Mouse (Mus musculus) ES-Bruce4 (cell line): ENCODE data around the gene Ints5. TPM values are rescaled to one million over a fixed set of nuclear protein-coding genes. Genes with fewer than 3 reads are reported as not detected.
"Not testable (repeated sequence)": the region's sequence is repeated elsewhere in the genome, so short reads cannot be mapped to it uniquely, and the experiment has no call there.

Source experiments
- H3K27ac ChIP-seq: 2 replicates; pipeline ENCODE4 v1.5.1; 2012; ENCODE audit warnings: low read length, inconsistent platforms; ENCODE audit not compliant: insufficient read depth
- H3K27me3 ChIP-seq: 2 replicates; pipeline ENCODE4 v1.6.1; 2012; ENCODE audit warnings: mild to moderate bottlenecking, low read length, inconsistent platforms; ENCODE audit not compliant: control insufficient read depth, poor library complexity, insufficient read depth, severe bottlenecking
- H3K36me3 ChIP-seq: 2 replicates; pipeline ENCODE4 v1.6.1; 2012; ENCODE audit warnings: inconsistent platforms, mild to moderate bottlenecking, low read length, moderate library complexity; ENCODE audit not compliant: control insufficient read depth, poor library complexity, insufficient read depth, severe bottlenecking
- H3K4me1 ChIP-seq: one replicate; pipeline ENCODE4 v1.8.1; 2011; ENCODE audit warnings: low read length; ENCODE audit not compliant: control insufficient read depth, insufficient read depth
- H3K4me3 ChIP-seq: 2 replicates; pipeline ENCODE4 v1.5.1; 2011; ENCODE audit warnings: low read depth, mild to moderate bottlenecking, low read length
- H3K9ac ChIP-seq: 2 replicates; pipeline ENCODE4 v1.6.1; 2012; ENCODE audit warnings: low read depth, mild to moderate bottlenecking, inconsistent platforms; ENCODE audit not compliant: poor library complexity, severe bottlenecking
- H3K9me3 ChIP-seq: replicated peaks from 2 replicates; pipeline ENCODE4 v1.6.1; 2012; ENCODE audit warnings: mild to moderate bottlenecking, low read length, inconsistent platforms; ENCODE audit not compliant: control insufficient read depth, poor library complexity, insufficient read depth, severe bottlenecking
- CTCF ChIP-seq: IDR thresholded peaks from one replicate; pipeline ENCODE4 v1.8.1; 2011; ENCODE audit warnings: low read depth, low read length
- EP300 ChIP-seq: IDR thresholded peaks from 2 replicates; pipeline ENCODE4 v1.6.1; 2011; ENCODE audit warnings: low read depth, low read length; ENCODE audit not compliant: insufficient read depth
- POLR2A ChIP-seq: IDR thresholded peaks from one replicate; pipeline ENCODE4 v1.8.1; 2011; ENCODE audit warnings: low read length; ENCODE audit not compliant: insufficient read depth
- polyA plus RNA-seq: library from polyadenylated mRNA; stranded (reverse); fragments of >200 nt; gene quantifications from 2 replicates; pipeline ENCODE4 v1.2.4, GENCODE M21; 2011; ENCODE audit warnings: low read depth; ENCODE audit not compliant: missing spikeins, insufficient read depth, insufficient read length

The Ints5 gene
- polyA plus RNA-seq, 1 experiment = 23.1 TPM

DNA sequence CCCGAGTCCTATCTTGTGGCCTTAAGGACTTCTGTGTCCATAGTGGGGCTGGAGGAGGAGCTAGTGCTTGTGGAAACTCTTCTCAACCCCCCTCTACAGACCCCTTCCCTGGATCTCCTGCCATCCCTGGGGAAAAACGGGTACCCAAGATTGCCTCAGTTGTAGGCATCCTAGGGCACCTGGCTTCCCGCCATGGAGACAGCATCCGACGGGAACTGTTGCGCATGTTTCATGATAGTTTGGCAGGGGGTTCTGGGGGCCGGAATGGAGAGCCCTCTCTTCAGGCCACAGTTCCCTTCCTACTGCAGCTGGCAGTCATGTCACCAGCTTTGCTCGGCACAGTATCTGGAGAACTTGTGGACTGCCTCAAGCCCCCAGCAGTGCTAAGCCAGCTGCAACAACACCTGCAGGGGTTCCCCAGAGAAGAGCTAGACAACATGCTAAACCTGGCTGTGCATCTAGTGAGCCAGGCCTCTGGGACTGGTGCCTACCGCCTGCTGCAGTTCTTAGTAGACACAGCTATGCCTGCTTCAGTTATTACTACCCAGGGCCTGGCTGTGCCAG lies 2.7 kb downstream of the Ints5 start:
- Histone ChIP-seq H3K27ac (no peak overlapping the region), H3K4me3 (no peak overlapping the region), H3K36me3 (peaks cover 26% of the 10 kb centered on the region), H3K9me3 (no peaks in the 10 kb centered on the region), H3K4me1 (no peaks in the 10 kb centered on the region), H3K9ac (no peak overlapping the region), H3K27me3 (no peaks in the 10 kb centered on the region)
- no peak for TF ChIP-seq EP300
- no peak for TF ChIP-seq POLR2A
- TF ChIP-seq CTCF = no peak

- not testable (repeated sequence) for H3K27me3 ChIP-seq, H3K4me1 ChIP-seq, H3K4me3 ChIP-seq, H3K9ac ChIP-seq, H3K27ac ChIP-seq, H3K9me3 ChIP-seq
- H3K36me3 ChIP-seq = peaks cover 19% of the 10 kb centered on the region
Observed at GRCm38 (mm10) chr19:8896231-8896630, 3.4 kb downstream of the Ints5 start.

DNA sequence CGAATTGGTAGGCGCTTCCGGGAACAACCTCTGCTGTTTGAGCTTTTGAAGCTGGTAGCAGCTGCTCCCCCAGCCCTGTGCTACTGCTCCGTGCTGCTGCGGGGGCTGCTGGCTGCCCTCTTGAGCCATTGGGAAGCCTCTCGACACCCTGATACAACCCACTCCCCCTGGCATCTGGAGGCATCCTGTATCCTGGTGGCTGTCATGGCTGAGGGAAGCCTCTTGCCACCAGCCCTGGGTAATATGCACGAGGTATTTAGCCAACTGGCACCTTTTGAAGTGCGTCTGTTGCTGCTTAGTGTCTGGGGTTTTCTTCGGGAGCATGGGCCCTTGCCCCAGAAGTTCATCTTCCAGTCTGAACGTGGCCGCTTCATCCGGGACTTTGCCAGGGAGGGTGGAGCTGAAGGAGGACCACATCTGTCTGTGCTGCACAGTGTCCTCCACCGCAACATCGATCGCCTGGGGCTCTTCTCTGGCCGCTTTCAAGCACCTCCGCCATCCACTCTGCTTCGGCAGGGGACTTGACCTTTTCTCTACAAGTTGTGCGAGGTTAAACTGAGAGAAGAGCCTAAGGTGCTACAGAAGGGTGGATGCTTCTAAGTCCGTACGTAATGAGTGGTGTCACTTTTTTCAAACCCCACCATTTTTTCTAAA lies 4.5 kb downstream of the Ints5 start:
- H3K27me3 ChIP-seq, H3K4me1 ChIP-seq, H3K9me3 ChIP-seq: not testable (repeated sequence)
- Histone ChIP-seq H3K27ac (peak overlapping the region; percentile 60), H3K36me3 (peaks cover 21% of the 10 kb centered on the region), H3K4me3 (peak overlapping the region; percentile 28), H3K9ac (peak overlapping the region; percentile 45)

GRCm38 (mm10) chr19:8897865-8898495 lies 5.2 kb downstream of the Ints5 start, which contains the start of gene Ganab:
Gene Ganab, plus strand, starts transcription at chr19:8898071.
- Histone ChIP-seq H3K9ac (peak within 1 kb of the TSS; percentile 94), H3K9me3 (no peaks in the 10 kb centered on the region), H3K27me3 (no peaks in the 10 kb centered on the region), H3K27ac (peak within 1 kb of the TSS; percentile 60), H3K36me3 (peaks cover 26% of the 10 kb centered on the region), H3K4me3 (peak within 1 kb of the TSS; percentile 93), H3K4me1 (no peaks in the 10 kb centered on the region)
- no peak for TF ChIP-seq EP300
- TF ChIP-seq POLR2A = peak; percentile 68

GRCm38 (mm10) chr19:8898576-8898975 lies 5.8 kb downstream of the Ints5 start:
- no peaks in the 10 kb centered on the region for H3K9me3 ChIP-seq
- no peak for TF ChIP-seq EP300
- TF ChIP-seq CTCF = no peak
- TF ChIP-seq POLR2A = no peak
- H3K9ac ChIP-seq = peak overlapping the region; percentile 94
- H3K36me3 ChIP-seq = peaks cover 32% of the 10 kb centered on the region
- peak overlapping the region; percentile 54 for H3K27ac ChIP-seq
- no peaks in the 10 kb centered on the region for H3K4me1 ChIP-seq
- H3K4me3 ChIP-seq = peak overlapping the region; percentile 93
- H3K27me3 ChIP-seq = no peaks in the 10 kb centered on the region

DNA sequence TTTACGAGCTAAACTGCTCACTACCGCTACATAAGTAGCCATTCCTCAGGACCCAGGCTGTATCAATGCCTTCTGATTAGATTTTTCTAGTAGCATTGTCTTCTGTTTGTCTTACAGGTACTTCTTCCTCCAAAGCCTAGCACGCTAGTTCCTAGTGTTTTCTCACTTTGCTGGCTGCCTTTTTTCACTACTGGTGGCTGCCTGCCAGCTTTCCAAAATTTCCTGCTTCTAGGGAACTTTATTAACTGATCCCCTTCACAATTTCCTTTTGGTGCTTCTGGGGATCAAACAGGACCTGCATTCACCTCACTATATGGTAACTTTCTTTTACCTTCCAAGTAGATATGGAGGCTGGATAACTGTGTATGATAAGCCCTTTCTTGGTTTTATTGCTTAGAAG lies 6.3 kb downstream of the Ints5 start:
- H3K4me3 ChIP-seq = no peak overlapping the region
- no peaks in the 10 kb centered on the region for H3K4me1 ChIP-seq
- H3K27ac ChIP-seq = no peak overlapping the region
- TF ChIP-seq POLR2A = no peak
- TF ChIP-seq EP300 = no peak
- TF ChIP-seq CTCF = no peak
- H3K36me3 ChIP-seq = peaks cover 36% of the 10 kb centered on the region
- H3K9me3 ChIP-seq = no peaks in the 10 kb centered on the region
- H3K9ac ChIP-seq = peak overlapping the region; percentile 94
- no peaks in the 10 kb centered on the region for H3K27me3 ChIP-seq
